Mouse (Mus musculus): ENCODE measurements around the gene Lactb. TPM values are rescaled to one million over a fixed set of nuclear protein-coding genes. Genes with fewer than 3 reads are reported as not detected.
A peak's percentile ranks its signal among the peaks of the same experiment; 100 is the strongest.

Gene Lactb
- polyA plus RNA-seq, 1 experiment = 0.20 TPM

GRCm38 (mm10) chr9:66937507-66937906, 37.8 kb downstream of the Lactb start:
- H3K36me3 ChIP-seq (ENCODE audit: control insufficient read depth) = no peaks in the 10 kb centered on the region
- TF ChIP-seq TAL1 (IDR thresholded peaks at IDR 0.05; ENCODE audit: low read length) (no peak), GATA1 (IDR thresholded peaks at IDR 0.05; ENCODE audit: low read length) (no peak)
- peaks cover 2% of the 10 kb centered on the region for H3K4me1 ChIP-seq (ENCODE audit: control insufficient read depth)
- H3K27me3 ChIP-seq (ENCODE audit: control insufficient read depth) = peaks cover 2% of the 10 kb centered on the region; the same call in 1 of the 2 replicates
- no peaks in the 10 kb centered on the region for H3K9me3 ChIP-seq (ENCODE audit: control insufficient read depth, low read length)
- H3K4me3 ChIP-seq (replicated peaks) = no peak overlapping the region

- Histone ChIP-seq H3K4me1 (ENCODE audit: control insufficient read depth) (peaks cover 2% of the 10 kb centered on the region), H3K36me3 (ENCODE audit: control insufficient read depth) (no peaks in the 10 kb centered on the region), H3K4me3 (replicated peaks) (no peak overlapping the region), H3K27me3 (ENCODE audit: control insufficient read depth) (no peaks in the 10 kb centered on the region), H3K9me3 (ENCODE audit: control insufficient read depth, low read length) (no peaks in the 10 kb centered on the region)
- TF ChIP-seq TAL1 (IDR thresholded peaks at IDR 0.05; ENCODE audit: low read length) (no peak), GATA1 (IDR thresholded peaks at IDR 0.05; ENCODE audit: low read length) (no peak)
These were observed 41.1 kb downstream of the Lactb start for GRCm38 (mm10) chr9:66933869-66934808.

- H3K4me1 ChIP-seq (ENCODE audit: control insufficient read depth) = no peaks in the 10 kb centered on the region
- TF ChIP-seq GATA1 (IDR thresholded peaks at IDR 0.05; ENCODE audit: low read length) (no peak), TAL1 (IDR thresholded peaks at IDR 0.05; ENCODE audit: low read length) (no peak)
- no peaks in the 10 kb centered on the region for H3K36me3 ChIP-seq (ENCODE audit: control insufficient read depth)
- no peak overlapping the region for H3K4me3 ChIP-seq (replicated peaks)
- H3K9me3 ChIP-seq (ENCODE audit: control insufficient read depth, low read length) = no peaks in the 10 kb centered on the region
- no peaks in the 10 kb centered on the region for H3K27me3 ChIP-seq (ENCODE audit: control insufficient read depth)
These were observed 44.9 kb downstream of the Lactb start for GRCm38 (mm10) chr9:66930351-66930750.

- H3K9me3 ChIP-seq (ENCODE audit: control insufficient read depth, low read length) = no peaks in the 10 kb centered on the region
- TF ChIP-seq TAL1 (IDR thresholded peaks at IDR 0.05; ENCODE audit: low read length) = no peak
- TF ChIP-seq GATA1 (IDR thresholded peaks at IDR 0.05; ENCODE audit: low read length) = no peak
- H3K4me3 ChIP-seq (replicated peaks) = no peak overlapping the region
- no peaks in the 10 kb centered on the region for H3K4me1 ChIP-seq (ENCODE audit: control insufficient read depth)
- H3K36me3 ChIP-seq (ENCODE audit: control insufficient read depth) = no peaks in the 10 kb centered on the region
- no peaks in the 10 kb centered on the region for H3K27me3 ChIP-seq (ENCODE audit: control insufficient read depth)
These were observed 47.4 kb downstream of the Lactb start for GRCm38 (mm10) chr9:66927696-66928402.

GRCm38 (mm10) chr9:66925853-66926252, 49.4 kb downstream of the Lactb start:
- H3K4me1 ChIP-seq (ENCODE audit: control insufficient read depth) = peaks cover 8% of the 10 kb centered on the region
- no peaks in the 10 kb centered on the region; the same call in 1 of the 2 replicates for H3K36me3 ChIP-seq (ENCODE audit: control insufficient read depth)
- no peak overlapping the region for H3K4me3 ChIP-seq (replicated peaks)
- H3K27me3 ChIP-seq (ENCODE audit: control insufficient read depth) = no peaks in the 10 kb centered on the region
- peaks cover 2% of the 10 kb centered on the region for H3K9me3 ChIP-seq (ENCODE audit: control insufficient read depth, low read length)
- TF ChIP-seq GATA1 (IDR thresholded peaks at IDR 0.05; ENCODE audit: low read length) (no peak), TAL1 (IDR thresholded peaks at IDR 0.05; ENCODE audit: low read length) (no peak)

GRCm38 (mm10) chr9:66922076-66922475, 53.2 kb downstream of the Lactb start:
- TF ChIP-seq GATA1 (IDR thresholded peaks at IDR 0.05; ENCODE audit: low read length) (no peak), TAL1 (IDR thresholded peaks at IDR 0.05; ENCODE audit: low read length) (no peak)
- Histone ChIP-seq H3K4me3 (replicated peaks) (no peak overlapping the region), H3K9me3 (ENCODE audit: control insufficient read depth, low read length) (peaks cover 2% of the 10 kb centered on the region), H3K36me3 (ENCODE audit: control insufficient read depth) (peaks cover 14% of the 10 kb centered on the region), H3K27me3 (ENCODE audit: control insufficient read depth) (no peaks in the 10 kb centered on the region), H3K4me1 (ENCODE audit: control insufficient read depth) (peaks cover 35% of the 10 kb centered on the region)

- H3K36me3 ChIP-seq (ENCODE audit: control insufficient read depth) = peaks cover 28% of the 10 kb centered on the region
- H3K9me3 ChIP-seq (ENCODE audit: control insufficient read depth, low read length) = peaks cover 2% of the 10 kb centered on the region
- H3K4me3 ChIP-seq (replicated peaks) = peak overlapping the region; percentile 44
- peaks cover 49% of the 10 kb centered on the region for H3K4me1 ChIP-seq (ENCODE audit: control insufficient read depth)
- TF ChIP-seq GATA1 (IDR thresholded peaks at IDR 0.05; ENCODE audit: low read length) (no peak), TAL1 (IDR thresholded peaks at IDR 0.05; ENCODE audit: low read length) (no peak)
- no peaks in the 10 kb centered on the region for H3K27me3 ChIP-seq (ENCODE audit: control insufficient read depth)
These were observed 54.6 kb downstream of the Lactb start for GRCm38 (mm10) chr9:66920488-66921279.

- TF ChIP-seq GATA1 (IDR thresholded peaks at IDR 0.05; ENCODE audit: low read length) = no peak
- Histone ChIP-seq H3K9me3 (ENCODE audit: control insufficient read depth, low read length) (peaks cover 2% of the 10 kb centered on the region), H3K27me3 (ENCODE audit: control insufficient read depth) (no peaks in the 10 kb centered on the region), H3K4me1 (ENCODE audit: control insufficient read depth) (peaks cover 56% of the 10 kb centered on the region), H3K36me3 (ENCODE audit: control insufficient read depth) (peaks cover 35% of the 10 kb centered on the region), H3K4me3 (replicated peaks) (peak overlapping the region; percentile 91)
These were observed 55.3 kb downstream of the Lactb start for GRCm38 (mm10) chr9:66919981-66920380.
